Mouse (Mus musculus): ENCODE measurements around the gene Amdhd2. TPM values are rescaled to one million over a fixed set of nuclear protein-coding genes. Genes with fewer than 3 reads are reported as not detected.
A peak's percentile ranks its signal among the peaks of the same experiment; 100 is the strongest.

The Amdhd2 gene
- polyA plus RNA-seq, 1 experiment from 2014 or later, result 25.2 TPM

DNA sequence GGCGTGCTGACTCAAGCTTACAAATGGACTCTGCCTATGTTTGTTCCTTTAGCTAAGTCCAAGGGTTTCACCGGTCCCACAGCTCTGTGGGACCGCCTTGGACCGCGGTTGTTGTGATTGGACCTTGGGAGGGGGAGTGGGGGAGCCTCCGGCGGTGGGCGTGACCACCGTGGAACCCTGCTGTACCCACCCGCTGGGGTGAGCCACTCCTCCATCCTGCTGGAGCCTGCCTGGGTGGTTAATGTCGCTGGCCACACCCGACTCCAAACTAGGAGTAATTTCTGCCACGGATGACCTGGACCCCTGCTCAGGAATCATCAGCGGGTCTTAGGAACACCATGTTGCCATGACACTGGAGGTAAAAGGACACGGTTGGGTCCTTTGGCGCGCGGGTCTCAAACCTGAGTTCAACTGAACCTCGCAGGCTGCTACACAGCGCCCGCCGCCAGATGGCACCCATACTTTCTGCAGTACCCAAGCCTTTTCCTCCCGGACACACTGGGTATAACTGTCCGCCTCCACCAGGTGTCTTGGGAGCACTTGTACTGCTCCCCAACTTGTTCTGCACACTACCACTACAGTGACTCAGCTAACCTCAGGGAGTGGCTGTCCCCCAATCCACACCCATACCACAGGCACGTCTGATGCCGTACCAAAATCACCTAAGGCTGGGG is 11.5 kb downstream of the Amdhd2 start:
- peak overlapping the region; percentile 52 for H3K4me3 ChIP-seq (ENCODE audit: low read length)
- H3K9me3 ChIP-seq (replicated peaks; ENCODE audit: control insufficient read depth, low read length), result no peaks in the 10 kb centered on the region
- H3K27me3 ChIP-seq (ENCODE audit: control insufficient read depth, insufficient read depth, low read length), result no peaks in the 10 kb centered on the region
- peaks cover 4% of the 10 kb centered on the region; the same call in 1 of the 2 replicates for H3K4me1 ChIP-seq (ENCODE audit: control insufficient read depth, insufficient read depth, low read length)
- WGBS, result 2% methylated on average over 26 of the region's 26 CpGs
- H3K36me3 ChIP-seq (ENCODE audit: control insufficient read depth, insufficient read depth), result no peaks in the 10 kb centered on the region; the same call in 1 of the 2 replicates
- peak; percentile 90 for ATAC-seq (replicated peaks; ENCODE audit: extremely low read depth, insufficient read depth, low FRiP score)
- no peak overlapping the region for H3K27ac ChIP-seq (ENCODE audit: low read length)
- H3K4me2 ChIP-seq (ENCODE audit: low read depth, low read length), result peak overlapping the region; percentile 80
- H3K9ac ChIP-seq (ENCODE audit: low read length), result peak overlapping the region; percentile 58

DNA sequence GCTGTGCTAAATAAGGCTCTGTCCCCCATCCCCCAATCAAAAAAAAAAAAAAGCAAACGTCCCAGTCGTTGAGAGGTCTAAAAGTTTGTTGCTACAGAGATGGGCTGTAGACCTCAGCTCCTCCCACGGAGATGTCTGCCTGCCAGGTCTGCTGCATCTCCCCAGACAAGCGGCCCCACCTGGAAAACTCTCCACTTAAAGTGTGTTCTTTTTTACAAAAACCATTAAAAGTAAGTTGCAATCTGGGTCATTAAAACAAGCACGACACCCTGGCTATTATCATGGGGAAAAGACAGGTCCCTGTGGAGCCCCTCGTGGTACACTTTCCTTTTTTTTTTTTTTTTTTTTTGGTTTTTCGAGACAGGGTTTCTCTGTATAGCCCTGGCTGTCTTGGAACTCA is 12.2 kb downstream of the Amdhd2 start:
- H3K27me3 ChIP-seq (ENCODE audit: control insufficient read depth, insufficient read depth, low read length), result no peaks in the 10 kb centered on the region
- ATAC-seq (replicated peaks; ENCODE audit: extremely low read depth, insufficient read depth, low FRiP score), result no peak
- H3K4me1 ChIP-seq (ENCODE audit: control insufficient read depth, insufficient read depth, low read length), result peaks cover 4% of the 10 kb centered on the region; the same call in 1 of the 2 replicates
- H3K4me3 ChIP-seq (ENCODE audit: low read length), result peak overlapping the region; percentile 52
- WGBS, result 11% methylated on average over 7 of the region's 7 CpGs
- H3K9me3 ChIP-seq (replicated peaks; ENCODE audit: control insufficient read depth, low read length), result no peaks in the 10 kb centered on the region
- no peaks in the 10 kb centered on the region for H3K36me3 ChIP-seq (ENCODE audit: control insufficient read depth, insufficient read depth)
- H3K27ac ChIP-seq (ENCODE audit: low read length), result no peak overlapping the region
- peak overlapping the region; percentile 58 for H3K9ac ChIP-seq (ENCODE audit: low read length)
- H3K4me2 ChIP-seq (ENCODE audit: low read depth, low read length), result peak overlapping the region; percentile 80

DNA sequence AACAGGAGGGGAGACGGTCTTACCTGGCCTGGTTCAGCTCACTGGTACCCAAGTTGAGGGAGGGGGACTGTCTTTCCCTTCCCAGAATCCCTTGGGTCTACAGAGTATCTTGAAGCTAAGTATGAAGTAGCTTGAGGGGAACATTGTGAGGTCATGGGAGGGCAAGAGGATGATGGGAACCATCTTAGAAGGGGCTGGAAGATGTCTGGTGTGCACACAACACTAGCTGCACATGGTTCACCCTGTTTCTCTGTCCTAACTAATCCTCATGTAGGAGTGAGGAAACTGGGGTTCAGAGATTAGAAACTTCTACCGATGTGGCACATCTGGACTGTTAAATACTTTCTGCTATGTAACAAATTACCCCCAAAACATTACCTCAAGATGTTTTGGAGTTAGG is 12.7 kb downstream of the Amdhd2 start, which contains the start of gene Pdpk1:
Pdpk1 (minus strand) TSS at position 101 of the 400 bp plus-strand sequence.
- no peak for ATAC-seq (replicated peaks; ENCODE audit: extremely low read depth, insufficient read depth, low FRiP score)
- 85% methylated on average over 2 of the region's 2 CpGs for WGBS
- Histone ChIP-seq H3K4me3 (ENCODE audit: low read length) (peak within 1 kb of the TSS; percentile 52), H3K9me3 (replicated peaks; ENCODE audit: control insufficient read depth, low read length) (no peaks in the 10 kb centered on the region), H3K27ac (ENCODE audit: low read length) (no peak within 1 kb of the TSS), H3K4me1 (ENCODE audit: control insufficient read depth, insufficient read depth, low read length) (peaks cover 4% of the 10 kb centered on the region; the same call in 1 of the 2 replicates), H3K9ac (ENCODE audit: low read length) (peak within 1 kb of the TSS; percentile 58), H3K4me2 (ENCODE audit: low read depth, low read length) (peak within 1 kb of the TSS; percentile 80), H3K27me3 (ENCODE audit: control insufficient read depth, insufficient read depth, low read length) (no peaks in the 10 kb centered on the region), H3K36me3 (ENCODE audit: control insufficient read depth, insufficient read depth) (no peaks in the 10 kb centered on the region)

DNA sequence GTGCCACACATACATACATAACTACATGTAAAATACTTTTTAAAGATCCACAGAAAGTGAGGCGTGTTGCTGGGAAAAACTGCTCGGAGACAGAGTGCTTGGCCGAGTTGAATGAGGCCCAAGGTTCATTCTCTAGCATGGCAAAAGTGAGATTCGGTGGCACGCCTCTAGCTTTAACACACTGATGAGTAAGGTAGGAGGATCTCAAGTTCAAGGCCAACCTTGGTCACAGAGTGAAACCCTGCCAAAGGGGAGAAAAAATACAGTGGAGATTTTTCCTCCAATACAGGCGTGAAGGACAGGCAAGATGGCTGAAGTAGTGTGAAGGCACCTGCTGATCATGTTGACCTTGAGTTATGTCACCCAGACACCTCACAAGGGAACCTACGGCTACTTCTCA is 14.1 kb downstream of the Amdhd2 start:
- Histone ChIP-seq H3K9me3 (replicated peaks; ENCODE audit: control insufficient read depth, low read length) (no peaks in the 10 kb centered on the region), H3K4me2 (ENCODE audit: low read depth, low read length) (no peak overlapping the region), H3K4me1 (ENCODE audit: control insufficient read depth, insufficient read depth, low read length) (peaks cover 4% of the 10 kb centered on the region; the same call in 1 of the 2 replicates), H3K27me3 (ENCODE audit: control insufficient read depth, insufficient read depth, low read length) (no peaks in the 10 kb centered on the region), H3K9ac (ENCODE audit: low read length) (no peak overlapping the region), H3K36me3 (ENCODE audit: control insufficient read depth, insufficient read depth) (no peaks in the 10 kb centered on the region), H3K4me3 (ENCODE audit: low read length) (no peak overlapping the region), H3K27ac (ENCODE audit: low read length) (no peak overlapping the region)
- 86% methylated on average over 7 of the region's 7 CpGs for WGBS
- no peak for ATAC-seq (replicated peaks; ENCODE audit: extremely low read depth, insufficient read depth, low FRiP score)

DNA sequence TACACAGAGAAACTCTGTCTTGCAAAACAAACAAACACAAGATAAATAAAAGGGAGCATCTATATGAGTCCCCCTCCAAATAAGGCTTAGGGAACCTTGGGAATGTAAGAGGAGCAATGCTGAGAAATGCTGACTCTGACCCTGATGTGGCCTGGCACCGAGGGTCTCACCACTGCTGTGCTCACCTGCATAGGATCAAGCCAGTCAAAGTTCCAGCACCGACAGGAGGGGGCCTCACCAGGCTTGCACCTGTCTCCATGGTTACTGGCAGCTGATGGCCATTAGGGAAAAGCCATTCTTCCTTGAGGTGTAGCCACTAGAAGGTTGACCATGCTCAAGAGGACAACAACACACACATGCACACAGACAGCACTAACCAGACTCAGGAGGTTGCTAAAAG is 20.7 kb downstream of the Amdhd2 start:
- Histone ChIP-seq H3K27me3 (ENCODE audit: control insufficient read depth, insufficient read depth, low read length) (no peaks in the 10 kb centered on the region), H3K4me2 (ENCODE audit: low read depth, low read length) (no peak overlapping the region), H3K9ac (ENCODE audit: low read length) (no peak overlapping the region), H3K36me3 (ENCODE audit: control insufficient read depth, insufficient read depth) (no peaks in the 10 kb centered on the region), H3K27ac (ENCODE audit: low read length) (no peak overlapping the region), H3K9me3 (replicated peaks; ENCODE audit: control insufficient read depth, low read length) (no peaks in the 10 kb centered on the region), H3K4me1 (ENCODE audit: control insufficient read depth, insufficient read depth, low read length) (peaks cover 16% of the 10 kb centered on the region), H3K4me3 (ENCODE audit: low read length) (no peak overlapping the region)
- ATAC-seq (replicated peaks; ENCODE audit: extremely low read depth, insufficient read depth, low FRiP score), result no peak
- WGBS, result 34% methylated on average over 2 of the region's 2 CpGs

DNA sequence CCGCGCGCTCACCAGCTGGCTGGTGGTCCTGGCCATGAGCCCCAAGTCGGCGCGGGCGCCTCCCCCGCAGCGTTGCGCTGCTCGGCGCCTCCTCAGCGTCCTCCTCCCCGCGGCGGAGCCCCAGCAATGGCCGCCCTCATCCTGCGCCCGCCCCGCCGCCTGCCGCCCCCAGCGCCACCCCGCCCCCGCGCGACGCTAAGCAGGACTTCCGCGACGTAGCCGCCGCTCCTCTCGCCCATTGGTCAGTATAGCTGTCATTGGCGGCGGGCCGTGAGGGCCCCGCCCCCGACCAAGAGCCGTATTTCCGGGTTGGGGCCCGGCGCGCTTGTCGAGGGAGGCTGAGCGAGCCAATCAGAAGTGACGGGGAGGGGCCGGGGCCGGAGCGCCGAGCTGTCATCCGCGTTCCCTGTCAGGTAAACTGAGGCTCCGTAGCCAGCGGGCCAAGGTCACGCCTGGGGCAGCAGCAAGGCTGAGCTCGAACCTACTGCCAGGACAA is 22.1 kb downstream of the Amdhd2 start:
- peak; percentile 97 for ATAC-seq (replicated peaks; ENCODE audit: extremely low read depth, insufficient read depth, low FRiP score)
- H3K9ac ChIP-seq (ENCODE audit: low read length), result peak overlapping the region; percentile 95
- WGBS, result under 1% methylated on average over 55 of the region's 57 CpGs

DNA sequence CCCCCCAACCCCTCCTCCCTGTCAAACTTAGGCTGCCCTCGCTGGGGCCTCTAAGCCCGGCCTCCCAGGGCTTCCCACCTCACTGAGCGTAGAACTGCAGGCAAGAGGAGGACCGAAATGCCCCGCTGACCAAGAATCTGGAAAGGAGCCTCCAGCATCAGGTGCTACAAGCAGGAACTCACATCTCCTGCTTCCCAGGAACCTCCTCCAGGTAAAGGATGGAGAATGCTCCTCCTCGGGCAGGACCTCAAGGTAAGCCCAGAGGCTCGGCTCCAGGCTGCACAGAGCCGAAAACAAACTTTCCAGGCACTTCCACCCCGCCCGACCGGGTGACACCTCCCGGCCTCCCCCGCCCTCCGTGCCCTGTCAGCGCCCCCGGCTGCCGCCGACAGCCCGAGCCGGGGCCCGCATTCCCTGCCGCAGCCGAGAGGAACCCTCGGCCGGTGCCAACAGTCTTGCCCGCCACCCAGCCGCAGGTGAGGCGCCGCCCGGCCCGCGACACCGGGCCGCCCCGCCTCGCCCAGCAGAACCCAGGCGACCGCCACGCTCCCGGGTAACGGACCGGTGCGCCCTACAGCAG is 22.6 kb downstream of the Amdhd2 start:
- under 1% methylated on average over 35 of the region's 43 CpGs for WGBS

More for the DNA sequence above, 22.1 kb downstream of the Amdhd2 start:
- Histone ChIP-seq H3K36me3 (ENCODE audit: control insufficient read depth, insufficient read depth) (no peaks in the 10 kb centered on the region), H3K4me1 (ENCODE audit: control insufficient read depth, insufficient read depth, low read length) (peaks cover 23% of the 10 kb centered on the region), H3K4me2 (ENCODE audit: low read depth, low read length) (peak overlapping the region; percentile 74), H3K27me3 (ENCODE audit: control insufficient read depth, insufficient read depth, low read length) (no peaks in the 10 kb centered on the region), H3K4me3 (ENCODE audit: low read length) (peak overlapping the region; percentile 89), H3K9me3 (replicated peaks; ENCODE audit: control insufficient read depth, low read length) (no peaks in the 10 kb centered on the region), H3K27ac (ENCODE audit: low read length) (peak overlapping the region; percentile 92)

DNA sequence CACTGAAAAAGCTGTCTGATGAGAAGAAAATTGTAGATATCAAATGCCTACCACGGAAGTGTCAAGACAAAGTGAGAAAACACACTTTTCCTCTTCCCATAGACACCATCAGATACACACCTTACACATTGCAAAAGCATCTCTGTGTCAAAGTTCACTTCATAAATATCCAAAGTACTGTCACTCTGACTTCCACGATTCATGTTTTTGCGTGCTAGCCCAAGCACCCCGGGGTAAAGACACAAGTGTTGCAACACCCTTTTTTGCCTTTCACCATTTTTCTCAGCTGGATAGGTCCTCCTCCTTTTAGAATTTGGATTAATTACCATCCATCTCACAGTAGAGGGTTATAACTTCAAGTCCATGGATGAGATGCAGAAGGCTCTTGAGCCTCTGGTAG is 23.6 kb downstream of the Amdhd2 start:
- no peaks in the 10 kb centered on the region for H3K9me3 ChIP-seq (replicated peaks; ENCODE audit: control insufficient read depth, low read length)
- no peaks in the 10 kb centered on the region for H3K36me3 ChIP-seq (ENCODE audit: control insufficient read depth, insufficient read depth)
- no peak for ATAC-seq (replicated peaks; ENCODE audit: extremely low read depth, insufficient read depth, low FRiP score)
- 82% methylated on average over 4 of the region's 4 CpGs for WGBS
- peak overlapping the region; percentile 89 for H3K4me3 ChIP-seq (ENCODE audit: low read length)
- peak overlapping the region; percentile 95 for H3K9ac ChIP-seq (ENCODE audit: low read length)
- peaks cover 23% of the 10 kb centered on the region for H3K4me1 ChIP-seq (ENCODE audit: control insufficient read depth, insufficient read depth, low read length)
- H3K4me2 ChIP-seq (ENCODE audit: low read depth, low read length), result peak overlapping the region; percentile 69
- H3K27ac ChIP-seq (ENCODE audit: low read length), result no peak overlapping the region
- no peaks in the 10 kb centered on the region for H3K27me3 ChIP-seq (ENCODE audit: control insufficient read depth, insufficient read depth, low read length)

More for the DNA sequence above, 22.6 kb downstream of the Amdhd2 start:
- Histone ChIP-seq H3K9me3 (replicated peaks; ENCODE audit: control insufficient read depth, low read length) (no peaks in the 10 kb centered on the region), H3K4me2 (ENCODE audit: low read depth, low read length) (peak overlapping the region; percentile 69), H3K4me3 (ENCODE audit: low read length) (peak overlapping the region; percentile 89), H3K9ac (ENCODE audit: low read length) (peak overlapping the region; percentile 95), H3K4me1 (ENCODE audit: control insufficient read depth, insufficient read depth, low read length) (peaks cover 23% of the 10 kb centered on the region), H3K27me3 (ENCODE audit: control insufficient read depth, insufficient read depth, low read length) (no peaks in the 10 kb centered on the region), H3K36me3 (ENCODE audit: control insufficient read depth, insufficient read depth) (no peaks in the 10 kb centered on the region), H3K27ac (ENCODE audit: low read length) (peak overlapping the region; percentile 92)
- peak; percentile 52 for ATAC-seq (replicated peaks; ENCODE audit: extremely low read depth, insufficient read depth, low FRiP score)

DNA sequence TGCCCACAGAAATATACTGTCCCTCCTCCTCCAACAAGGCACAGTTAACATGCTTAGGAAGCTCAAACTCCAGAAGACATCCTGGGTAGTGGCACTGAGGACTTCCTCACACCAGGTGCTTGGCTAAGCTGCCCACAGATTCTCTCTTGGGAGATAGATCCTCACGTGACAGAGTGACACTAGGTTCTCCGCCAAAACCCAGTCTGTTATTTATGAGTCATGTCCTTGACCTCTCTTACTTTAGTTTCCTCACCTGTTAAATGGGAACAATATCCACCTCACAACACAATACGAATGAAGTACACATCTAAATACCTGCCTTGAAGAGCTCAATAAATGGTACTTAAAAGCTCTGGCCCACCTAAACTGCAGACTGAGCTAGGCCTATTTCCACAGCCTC is 24.3 kb downstream of the Amdhd2 start:
- no peak overlapping the region for H3K27ac ChIP-seq (ENCODE audit: low read length)
- H3K4me1 ChIP-seq (ENCODE audit: control insufficient read depth, insufficient read depth, low read length), result peaks cover 26% of the 10 kb centered on the region
- no peak for ATAC-seq (replicated peaks; ENCODE audit: extremely low read depth, insufficient read depth, low FRiP score)
- H3K36me3 ChIP-seq (ENCODE audit: control insufficient read depth, insufficient read depth), result no peaks in the 10 kb centered on the region
- H3K9me3 ChIP-seq (replicated peaks; ENCODE audit: control insufficient read depth, low read length), result no peaks in the 10 kb centered on the region
- no peak overlapping the region for H3K9ac ChIP-seq (ENCODE audit: low read length)
- H3K4me3 ChIP-seq (ENCODE audit: low read length), result no peak overlapping the region
- 91% methylated on average over 3 of the region's 3 CpGs for WGBS
- H3K4me2 ChIP-seq (ENCODE audit: low read depth, low read length), result no peak overlapping the region
- no peaks in the 10 kb centered on the region for H3K27me3 ChIP-seq (ENCODE audit: control insufficient read depth, insufficient read depth, low read length)

All from heart, embryonic 16.5 days (tissue).